Mouse (Mus musculus) E14TG2a.4 (cell line): ENCODE results near the gene Cnih1.

ENCODE experiments used
- CTCF ChIP-seq: conservative IDR thresholded peaks from 2 replicates; pipeline ENCODE4 v1.5.1; 2014; ENCODE audit warnings: low read length
- NANOG ChIP-seq: IDR thresholded peaks from 2 replicates; pipeline ENCODE4 v1.6.1; 2014; ENCODE audit warnings: borderline replicate concordance, low read length, mixed read lengths

DNA sequence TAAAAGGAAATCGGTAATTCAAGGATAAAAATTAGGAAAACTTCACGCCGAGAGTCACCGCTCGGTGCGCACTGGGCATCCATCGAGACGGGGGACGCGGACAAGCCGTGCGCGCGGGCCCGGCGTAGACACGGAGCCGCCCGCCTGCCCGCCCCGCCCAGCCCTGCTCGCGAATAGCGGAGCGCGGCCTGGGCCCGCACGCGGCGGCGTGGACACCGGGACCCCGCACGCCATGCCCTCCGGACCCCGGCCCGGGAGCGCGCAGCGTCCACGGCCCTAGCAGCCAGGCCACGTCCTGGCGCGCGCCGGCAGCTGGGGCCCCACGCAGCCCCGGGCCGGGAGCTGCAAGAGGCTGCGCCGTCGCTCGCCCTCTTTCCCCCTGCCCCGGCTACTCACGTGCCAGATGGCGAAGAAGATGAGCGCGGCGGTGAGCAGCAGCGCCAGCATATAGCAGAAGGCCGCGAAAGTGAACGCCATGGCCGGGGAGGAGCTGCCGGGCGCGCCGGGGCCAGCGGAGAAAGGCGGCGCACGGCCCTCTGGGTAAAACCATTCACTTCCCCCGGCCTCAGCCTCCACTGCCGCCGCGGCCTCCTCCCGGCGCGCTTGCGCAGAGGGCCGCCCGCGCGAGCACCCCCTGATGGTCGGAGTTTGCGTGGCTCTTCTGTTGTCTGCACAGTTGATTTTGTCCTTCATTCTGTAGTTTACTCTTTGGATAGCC lies at the start of gene Cnih1:
- TF ChIP-seq CTCF (peak; percentile 18; the same call in 1 of the 2 replicates), NANOG (no peak)
